Mouse (Mus musculus): ENCODE results near the gene Pard6a.
A peak's percentile ranks its signal among the peaks of the same experiment; 100 is the strongest.

The Pard6a gene

DNA sequence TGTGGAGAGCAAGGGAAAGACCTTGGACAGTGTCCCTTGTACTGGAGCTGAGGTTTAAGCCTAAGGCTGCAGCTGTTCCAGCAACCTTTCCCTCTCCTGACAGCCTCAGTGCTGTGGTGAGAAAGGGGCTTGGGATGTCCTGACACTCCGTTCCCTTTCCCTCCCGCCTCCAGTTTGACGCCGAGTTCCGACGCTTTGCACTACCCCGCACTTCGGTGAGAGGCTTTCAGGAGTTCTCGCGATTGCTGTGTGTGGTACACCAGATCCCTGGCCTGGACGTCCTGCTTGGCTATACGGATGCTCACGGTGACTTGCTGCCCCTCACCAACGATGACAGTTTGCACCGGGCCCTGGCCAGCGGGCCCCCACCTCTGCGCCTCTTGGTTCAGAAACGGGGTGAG, 1.1 kb downstream of the Pard6a start:
- no peak for DNase-seq (ENCODE audit: low spot score)

DNA sequence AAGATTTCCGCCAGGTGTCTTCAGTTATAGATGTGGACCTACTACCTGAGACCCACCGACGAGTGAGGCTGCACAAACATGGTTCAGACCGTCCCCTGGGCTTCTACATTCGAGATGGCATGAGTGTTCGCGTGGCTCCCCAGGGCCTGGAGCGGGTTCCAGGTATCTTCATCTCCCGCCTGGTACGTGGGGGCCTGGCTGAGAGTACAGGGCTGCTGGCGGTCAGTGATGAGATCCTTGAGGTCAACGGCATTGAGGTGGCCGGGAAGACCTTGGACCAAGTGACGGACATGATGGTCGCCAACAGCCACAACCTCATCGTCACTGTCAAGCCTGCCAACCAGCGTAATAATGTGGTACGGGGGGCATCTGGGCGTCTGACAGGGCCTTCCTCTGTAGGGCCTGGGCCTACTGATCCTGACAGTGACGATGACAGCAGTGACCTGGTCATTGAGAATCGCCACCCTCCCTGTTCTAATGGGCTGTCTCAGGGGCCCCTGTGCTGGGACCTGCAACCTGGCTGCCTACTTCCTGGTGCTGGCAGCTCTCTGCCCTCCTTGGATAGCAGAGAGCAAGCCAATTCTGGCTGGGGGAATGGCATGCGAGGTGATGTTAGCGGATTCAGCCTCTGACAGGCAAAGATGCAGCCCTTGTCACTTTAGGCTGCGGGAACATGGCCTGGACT, 1.9 kb downstream of the Pard6a start:
- no peak for DNase-seq (ENCODE audit: low spot score)

DNA sequence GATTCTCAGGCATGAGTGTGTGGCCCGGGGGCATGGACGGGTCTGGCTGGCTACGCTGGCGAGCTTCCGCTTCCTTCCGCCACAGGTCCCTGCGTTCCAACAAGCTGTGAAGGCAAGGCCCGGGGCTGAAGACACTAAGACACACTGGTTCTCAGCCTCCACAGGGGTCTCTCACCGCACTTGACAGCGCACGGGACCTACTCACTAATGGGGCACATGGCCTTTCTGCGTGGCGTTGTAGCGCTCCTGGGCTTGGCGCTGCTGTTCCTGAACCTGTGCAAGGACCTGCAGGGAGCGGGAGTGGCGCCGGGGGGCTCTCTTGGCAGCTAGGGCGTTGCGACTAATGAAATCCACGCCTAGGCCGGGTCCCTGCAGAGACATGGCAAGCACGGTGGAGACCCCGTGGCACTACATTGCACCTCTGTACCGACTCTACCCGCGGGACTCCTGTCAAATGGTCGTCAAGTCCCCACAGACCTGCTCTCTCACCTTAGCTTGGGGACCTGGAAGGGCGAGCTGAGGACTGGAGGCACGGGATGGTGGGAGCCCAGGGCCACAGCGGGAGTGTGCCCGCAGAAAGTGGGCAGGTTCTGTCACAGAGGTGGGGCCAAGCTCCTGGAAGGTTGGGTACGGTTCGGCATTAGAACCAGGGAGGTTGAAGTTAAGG, 3.3 kb downstream of the Pard6a start:
- no peak for DNase-seq (ENCODE audit: low spot score)

DNA sequence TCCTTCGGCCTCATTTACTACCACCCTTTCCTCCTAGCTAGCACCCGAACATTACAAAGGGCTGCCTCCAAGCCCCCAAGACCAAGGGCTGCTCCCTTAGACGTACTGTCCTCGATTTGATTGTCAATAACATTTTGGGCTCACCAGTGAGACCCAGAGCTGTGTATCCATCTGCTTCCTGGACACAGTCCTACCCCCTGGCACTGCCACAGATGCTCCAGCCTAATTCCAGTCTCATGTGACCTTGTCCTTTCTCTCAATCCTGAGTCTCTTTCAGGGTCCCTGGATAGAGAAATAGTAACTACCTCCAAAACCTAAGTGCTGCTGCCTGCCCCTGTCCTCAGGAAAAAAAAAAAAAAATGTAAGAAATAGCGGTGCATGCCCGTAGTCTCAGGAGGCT, 4.0 kb downstream of the Pard6a start:
- DNase-seq (ENCODE audit: low spot score): no peak

DNA sequence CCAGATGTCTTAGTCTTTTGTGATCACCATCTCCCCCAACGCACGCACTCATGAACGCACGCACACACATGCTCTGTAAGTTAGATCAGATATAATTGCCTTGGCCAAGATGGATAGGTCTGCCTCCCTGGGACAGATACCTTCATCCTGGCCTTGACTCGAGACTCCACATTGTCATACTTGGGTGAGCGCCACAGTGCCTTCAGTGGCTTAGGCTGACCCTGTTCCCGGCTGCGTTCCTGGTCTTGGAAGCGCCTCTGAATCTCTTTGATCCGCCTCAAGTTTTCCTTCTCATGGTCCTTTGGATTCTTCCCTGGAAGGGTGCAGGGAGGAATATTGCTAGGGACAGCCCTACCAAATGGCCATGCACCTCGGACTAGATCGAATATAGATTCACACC, 5.5 kb downstream of the Pard6a start:
- DNase-seq (ENCODE audit: low spot score): no peak

DNA sequence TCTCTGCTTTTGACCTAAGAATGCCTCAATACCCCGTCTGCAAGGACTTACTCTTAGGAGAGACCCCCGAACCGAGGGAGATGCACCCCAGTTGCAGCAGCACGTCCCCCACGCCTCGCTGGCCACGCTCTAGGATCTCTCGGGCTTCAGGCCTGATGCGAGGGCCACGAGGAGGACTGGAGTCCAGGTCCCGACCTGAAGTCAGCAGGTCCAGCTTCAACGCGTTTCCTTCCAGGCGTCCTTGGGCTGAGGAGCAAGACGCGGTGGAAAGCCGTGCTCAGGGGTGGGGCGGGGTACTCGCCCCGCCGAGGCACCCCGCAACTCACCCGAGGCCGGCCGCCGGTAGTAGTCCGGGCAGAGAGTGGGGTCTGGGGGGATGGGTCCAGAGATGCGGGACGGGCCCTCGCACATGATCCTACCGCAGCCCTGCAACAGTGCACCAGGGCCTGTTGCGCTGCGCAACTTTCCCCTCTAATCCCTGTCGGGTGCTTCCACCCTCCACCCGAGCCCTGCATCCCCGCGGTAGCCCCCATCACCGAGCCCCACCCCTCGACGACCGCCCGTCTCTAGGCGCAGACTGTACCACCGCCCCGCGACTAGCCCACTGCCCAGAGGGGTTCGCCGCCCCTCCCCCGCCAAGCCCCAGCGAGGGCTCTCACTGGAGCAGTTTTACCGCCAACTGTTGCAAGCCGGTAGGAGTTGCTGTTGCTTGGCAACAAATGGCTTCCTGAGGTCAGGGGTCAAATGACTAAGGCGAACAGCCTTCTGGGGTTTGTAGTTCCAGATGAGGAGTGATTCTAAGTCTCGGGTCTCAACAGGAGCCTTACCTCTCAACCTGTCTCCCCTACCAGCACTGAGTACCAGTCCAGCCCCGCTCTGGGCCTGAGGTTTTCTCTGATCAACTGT, 6.8 kb downstream of the Pard6a start, which contains the start of the genes 4933405L10Rik and Enkd1:
Gene 4933405L10Rik (plus strand): TSS at position 158 of the 906 bp plus-strand sequence.
Gene Enkd1 (minus strand): TSS at position 713 of the 906 bp plus-strand sequence.
- DNase-seq (ENCODE audit: low spot score): peak; percentile 90

DNA sequence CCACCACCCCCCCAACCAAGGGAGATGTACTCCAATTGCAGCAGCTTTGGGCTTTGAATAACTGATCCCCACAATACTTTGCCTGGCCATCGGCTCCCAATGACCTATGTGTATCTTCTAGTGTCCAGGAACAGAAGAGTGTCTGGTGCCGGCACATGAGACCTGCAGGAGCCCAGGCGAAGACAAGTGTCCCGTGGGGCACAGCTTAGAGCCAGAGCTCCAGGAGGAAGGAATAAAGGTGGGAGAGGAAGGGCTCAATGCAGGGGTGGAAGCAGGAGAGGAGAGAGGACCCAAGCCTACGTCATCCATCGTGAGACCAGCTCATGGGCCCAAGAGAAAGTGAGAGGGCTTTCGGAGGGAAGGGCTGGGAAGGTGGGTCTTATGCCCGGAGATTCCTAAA, 7.7 kb downstream of the Pard6a start:
- no peak for DNase-seq (ENCODE audit: low spot score)

DNA sequence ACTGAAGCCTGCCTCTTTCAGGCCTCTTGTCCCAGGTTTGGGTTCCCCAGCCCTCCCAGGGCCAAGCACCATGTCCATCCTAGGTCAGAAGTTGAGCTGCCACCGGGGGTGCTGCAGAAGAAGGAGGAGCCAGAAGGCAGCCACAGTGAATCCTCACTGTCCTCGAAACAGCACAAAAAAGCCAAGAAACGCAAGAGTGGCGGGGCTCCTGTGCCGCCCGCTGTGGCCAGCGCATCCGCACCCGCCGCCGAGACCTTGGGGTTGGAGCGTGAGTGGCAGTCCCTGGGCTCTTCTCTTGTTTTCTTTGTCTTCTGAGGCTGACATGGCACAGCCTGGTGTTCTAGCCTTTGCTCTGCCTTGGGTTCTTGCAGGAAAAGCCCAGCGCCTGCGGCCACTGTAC, 8.4 kb downstream of the Pard6a start:
- no peak for DNase-seq (ENCODE audit: low spot score)

DNA sequence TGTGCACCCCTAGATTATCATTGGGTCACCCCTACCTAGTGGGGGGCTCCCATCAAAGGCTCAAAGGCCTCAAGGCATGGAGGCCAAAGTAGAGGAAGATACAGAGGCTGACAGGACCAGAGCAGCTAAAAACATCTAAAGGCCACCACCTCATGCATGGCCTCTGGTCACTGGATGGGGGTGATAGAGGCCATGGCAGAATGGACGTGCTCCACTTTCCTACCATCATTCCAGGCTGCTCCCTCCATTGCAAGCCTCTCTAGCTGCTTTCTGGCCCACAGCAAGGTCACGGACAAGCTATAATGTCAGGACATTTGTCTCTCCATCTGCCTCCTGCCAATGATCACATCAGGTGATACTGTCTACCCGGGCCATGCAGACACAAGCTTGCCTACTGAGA, 11.3 kb downstream of the Pard6a start:
- DNase-seq (ENCODE audit: low spot score): no peak

DNA sequence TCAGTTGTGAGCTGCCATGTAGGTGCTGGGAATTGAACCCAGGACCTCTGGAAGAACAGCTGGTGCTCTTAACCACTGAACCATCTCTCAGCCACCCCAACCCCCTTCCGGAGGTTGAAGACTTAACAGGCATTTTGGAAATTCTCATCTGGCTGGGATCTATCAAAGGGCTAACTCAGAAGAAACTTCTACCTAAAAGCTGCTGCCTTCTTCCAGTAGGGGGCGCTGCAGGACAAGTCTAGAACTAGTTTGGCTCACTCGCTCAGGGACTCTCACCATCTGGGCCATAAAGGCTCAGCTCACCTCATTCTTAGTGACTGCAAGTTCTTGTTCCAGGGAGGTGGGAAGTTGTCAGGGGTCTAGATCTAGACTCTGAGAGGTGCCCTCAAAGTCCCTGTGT, 13.2 kb downstream of the Pard6a start:
- peak; percentile 81 for DNase-seq (ENCODE audit: low spot score)

DNA sequence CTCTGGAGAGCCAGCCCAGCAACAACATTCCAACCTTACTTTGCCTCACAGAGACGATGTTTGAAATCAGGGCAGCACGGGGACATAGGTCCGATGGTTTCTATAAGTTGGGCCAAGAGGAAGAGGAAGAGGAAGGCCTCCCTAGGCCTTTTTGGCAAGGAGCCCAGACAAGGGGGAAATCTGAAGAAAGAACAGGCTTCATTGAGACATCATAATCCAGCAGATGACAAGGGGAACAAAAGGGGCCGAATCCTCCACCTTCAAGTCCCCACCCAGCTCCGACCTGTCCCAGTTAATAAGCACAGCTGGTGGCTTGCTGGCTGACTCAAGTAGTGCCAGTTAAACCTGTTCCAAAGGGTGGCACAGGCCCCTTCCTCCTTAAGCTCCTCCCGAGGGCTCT, 14.1 kb downstream of the Pard6a start:
- DNase-seq (ENCODE audit: low spot score): no peak

DNA sequence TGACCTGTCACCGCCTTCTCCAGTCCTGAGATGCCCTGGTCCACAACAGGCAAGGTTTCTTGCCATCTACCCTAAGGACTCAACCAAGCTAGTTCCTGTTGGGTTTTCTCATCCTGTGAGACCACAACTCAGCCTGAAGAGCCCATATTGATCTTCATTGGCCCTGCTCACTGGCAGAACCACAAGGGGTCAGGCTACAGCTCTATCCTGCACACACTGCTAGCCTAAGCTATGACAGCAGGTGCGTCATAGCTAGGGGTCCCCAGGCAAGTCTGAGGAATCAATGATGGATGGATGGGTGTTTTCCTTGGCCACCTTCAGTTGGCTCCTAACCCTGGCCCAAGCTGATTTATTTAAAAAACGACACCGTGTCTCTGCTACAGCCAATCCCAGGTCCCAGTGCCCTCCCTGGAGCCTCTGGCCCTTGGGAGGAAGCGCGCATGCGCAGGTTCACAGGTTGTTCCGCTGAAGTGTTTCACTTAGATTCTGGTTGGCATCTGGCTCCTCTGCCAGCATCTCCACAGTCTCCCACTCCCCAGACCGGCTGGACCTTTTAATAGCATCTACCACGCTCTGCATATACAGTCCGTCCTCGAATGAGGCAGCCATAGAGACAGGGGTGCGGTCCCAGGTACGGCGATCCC, 15.5 kb downstream of the Pard6a start:
- DNase-seq (ENCODE audit: low spot score): no peak

DNA sequence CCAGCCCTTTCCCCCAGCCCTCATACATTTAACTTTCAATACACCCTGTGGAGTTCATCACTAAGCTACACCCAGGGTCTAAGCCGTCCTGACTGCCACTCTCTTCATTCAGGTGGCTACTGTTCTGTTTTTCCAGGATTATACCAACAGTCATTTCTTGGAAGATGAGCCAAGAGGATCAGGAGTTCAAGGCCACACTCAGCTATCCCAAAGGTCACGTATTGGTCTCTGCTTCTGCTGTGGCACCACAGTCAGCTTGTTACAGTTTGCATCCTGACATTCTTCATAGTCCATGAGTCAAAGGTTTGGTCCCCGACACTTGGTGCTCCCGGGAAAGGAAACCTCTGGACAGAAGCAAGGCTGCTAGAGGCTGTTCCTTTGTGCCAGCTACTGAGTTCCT, 18.7 kb downstream of the Pard6a start:
- no peak for DNase-seq (ENCODE audit: low spot score)

DNA sequence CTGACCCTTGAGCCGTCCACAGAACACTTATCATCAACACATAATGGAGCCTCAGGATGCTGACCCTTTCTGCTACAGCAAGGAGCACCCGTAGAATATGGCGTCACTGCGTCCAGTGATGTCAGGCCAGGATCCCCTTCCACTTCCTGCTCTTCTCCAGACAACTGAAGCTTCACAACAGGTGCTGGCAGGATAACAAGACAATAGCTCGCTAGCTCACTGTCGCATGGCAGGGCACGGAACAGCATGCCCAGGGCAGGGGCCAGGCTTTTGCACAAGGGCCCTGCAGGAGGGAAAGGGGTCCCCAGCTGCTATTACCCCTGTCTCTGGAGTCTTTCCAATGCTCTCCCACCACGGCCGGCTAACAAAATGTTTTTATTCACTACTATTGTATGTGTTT, 21.9 kb downstream of the Pard6a start:
- no peak for DNase-seq (ENCODE audit: low spot score)

DNA sequence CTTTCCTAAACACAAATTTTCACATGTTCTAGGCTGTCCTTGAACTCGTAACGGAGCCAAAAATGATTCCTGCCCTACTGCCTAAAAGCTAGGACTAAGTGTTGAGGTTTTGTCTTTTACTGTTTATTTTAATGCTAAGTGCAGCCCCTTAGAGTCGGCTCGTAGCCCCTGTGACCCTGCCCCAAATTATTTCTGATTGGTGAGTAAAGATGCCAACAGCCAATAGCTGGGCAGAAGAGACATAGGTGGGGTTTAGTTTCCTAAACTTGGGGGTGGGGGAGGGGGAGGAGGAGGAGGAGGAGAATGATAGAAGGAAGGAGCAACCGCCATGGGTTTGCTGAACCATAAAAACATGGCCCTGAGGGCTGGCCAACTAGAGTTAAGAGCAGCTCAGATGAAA, 24.8 kb downstream of the Pard6a start:
- DNase-seq (ENCODE audit: low spot score): no peak

DNA sequence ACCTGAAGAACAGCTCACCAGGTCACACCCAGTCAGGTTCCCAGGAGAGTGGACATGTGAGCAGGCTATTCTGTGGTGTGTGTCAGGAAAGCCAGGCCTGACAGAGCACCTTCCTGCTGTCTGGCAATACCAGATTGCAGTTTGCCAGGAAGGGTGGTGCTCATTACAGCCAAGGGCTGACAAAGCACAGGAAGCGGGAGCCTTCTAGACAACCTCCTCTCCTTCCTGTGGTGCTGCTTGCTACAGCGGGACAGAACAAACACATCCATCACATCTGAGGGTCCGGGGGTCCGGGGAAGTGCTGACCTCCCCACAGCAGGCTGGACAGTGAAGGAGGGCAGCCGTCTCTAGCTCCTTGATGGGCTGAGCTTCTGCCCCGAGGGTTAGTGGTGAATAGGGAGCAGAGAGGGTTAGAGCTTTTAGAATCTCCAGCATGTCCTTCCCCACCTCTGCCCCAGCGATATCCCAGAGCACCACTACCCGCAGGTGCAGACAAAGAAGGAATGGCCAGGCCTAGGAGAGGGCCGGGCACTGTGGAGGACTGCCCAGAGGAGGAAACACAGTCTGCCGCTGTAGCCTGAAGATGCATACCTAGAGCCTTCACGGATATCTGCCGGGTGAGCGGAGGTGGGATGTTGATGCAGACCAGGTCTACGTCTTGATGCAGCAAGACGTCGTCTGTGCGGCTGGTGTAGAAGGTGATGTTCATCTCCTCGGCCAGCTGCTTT, 26.6 kb downstream of the Pard6a start:
- no peak for DNase-seq (ENCODE audit: low spot score)

DNA sequence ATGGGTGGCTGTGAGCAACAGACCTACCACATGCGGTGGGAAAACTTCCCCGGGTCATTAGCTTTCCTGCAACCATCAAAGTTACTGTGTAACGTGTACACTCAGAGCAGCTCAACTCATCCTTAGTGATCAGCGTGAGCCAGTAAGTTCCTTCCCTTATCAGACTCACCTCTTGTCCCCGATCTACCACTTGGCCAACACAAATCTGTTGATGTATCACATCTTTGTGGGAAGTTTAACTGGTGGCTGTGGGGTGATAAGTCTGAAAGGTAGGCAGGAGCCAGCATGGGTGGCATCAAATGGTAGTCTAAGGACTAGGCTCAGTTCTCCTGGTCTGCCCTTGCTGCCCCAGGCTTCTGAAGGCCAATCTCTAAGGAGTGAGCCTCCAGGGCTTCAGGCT, 31.2 kb downstream of the Pard6a start:
- DNase-seq (ENCODE audit: low spot score): no peak

DNA sequence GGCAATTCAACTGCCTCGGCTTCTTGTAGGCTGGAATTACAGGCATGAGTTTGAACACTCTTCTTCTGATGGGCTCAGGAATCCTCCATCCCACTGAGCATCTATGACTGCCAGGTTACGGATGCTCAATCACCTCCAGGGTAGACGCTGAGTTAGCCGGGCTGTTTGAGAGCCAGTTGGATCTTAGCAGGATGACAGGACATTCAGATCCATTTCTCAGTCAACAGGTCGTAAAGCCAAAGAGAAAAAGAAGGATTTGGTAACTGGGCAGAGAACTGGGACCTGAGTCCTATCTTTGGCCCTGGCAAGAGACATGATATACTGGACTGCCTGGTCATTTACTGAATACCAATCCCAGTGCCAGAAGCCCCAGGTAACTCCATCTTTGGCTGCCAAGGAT, 38.3 kb downstream of the Pard6a start:
- DNase-seq (ENCODE audit: low spot score): no peak

DNA sequence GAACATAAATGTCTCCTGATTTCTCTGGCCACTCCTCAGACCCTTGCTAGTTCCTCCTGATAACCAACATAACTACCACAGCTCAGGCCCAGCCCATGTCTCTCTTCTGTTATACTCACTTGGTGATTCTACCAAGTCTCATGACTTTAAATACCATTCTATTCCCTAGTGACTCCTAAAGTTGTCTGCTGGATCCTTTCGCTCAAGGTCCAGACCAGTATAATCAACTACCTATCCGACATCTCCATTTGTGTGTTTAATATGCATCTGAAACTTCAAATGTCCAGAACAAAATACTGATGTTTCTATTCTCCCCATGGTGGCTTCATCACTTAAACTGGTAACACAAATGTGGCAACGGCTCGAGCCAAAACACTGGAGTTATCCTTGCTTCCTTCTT, 42.4 kb downstream of the Pard6a start:
- no peak for DNase-seq (ENCODE audit: low spot score)

DNA sequence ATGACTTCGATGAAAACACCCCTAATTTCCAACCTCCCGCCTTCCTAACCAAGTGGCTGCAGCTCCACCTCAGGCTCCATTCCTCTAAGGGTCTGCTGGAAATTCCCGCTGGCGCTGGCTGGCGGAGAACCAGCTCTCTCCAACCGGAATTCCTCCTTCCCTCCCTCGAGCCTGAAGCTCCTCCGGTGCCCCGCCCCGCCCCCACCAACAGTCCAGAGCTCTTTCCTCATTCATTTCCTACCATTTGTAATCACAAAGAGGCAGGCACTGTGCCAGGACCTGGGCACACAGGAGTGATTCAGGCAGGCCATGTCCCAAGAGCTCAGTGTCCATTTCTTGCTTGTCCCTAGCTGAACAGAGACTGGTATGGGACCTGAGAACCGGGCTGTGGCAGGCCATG, 49.7 kb downstream of the Pard6a start:
- DNase-seq (ENCODE audit: low spot score): peak; percentile 60

Measured in testis, postnatal 14 days (tissue).